Mouse (Mus musculus): ENCODE results near the gene H2-M10.6. TPM values are rescaled to one million over a fixed set of nuclear protein-coding genes. Genes with fewer than 3 reads are reported as not detected.
"Not testable (repeated sequence)": the region's sequence is repeated elsewhere in the genome, so short reads cannot be mapped to it uniquely, and the experiment has no call there.

H2-M10.6 gene
- polyA plus RNA-seq (2015; fragmentation: Nextera tagmentation; extraction: Ambion mirVana) = not detected in 2 replicates

- Histone ChIP-seq H3K27ac (no peak within 1 kb of the TSS), H3K9me3 (replicated peaks) (no peaks in the 10 kb centered on the region), H3K27me3 (no peaks in the 10 kb centered on the region), H3K4me1 (replicated peaks) (no peaks in the 10 kb centered on the region), H3K4me2 (no peak within 1 kb of the TSS), H3K4me3 (replicated peaks) (no peak within 1 kb of the TSS), H3K36me3 (no peaks in the 10 kb centered on the region), H3K9ac (no peak within 1 kb of the TSS)
- ATAC-seq (ENCODE audit: low read depth) = no peak
- DNase-seq = no peak
These were observed at the start of gene H2-M10.6 for GRCm38 (mm10) chr17:36811871-36812270. Gene H2-M10.6, plus strand, starts transcription at chr17:36812171.

- H3K9ac ChIP-seq = no peak overlapping the region
- H3K4me2 ChIP-seq = no peak overlapping the region
- no peak overlapping the region for H3K27ac ChIP-seq
- 38% methylated on average over 2 of the region's 2 CpGs for WGBS (ENCODE audit: insufficient replicate concordance)
- no peaks in the 10 kb centered on the region for H3K9me3 ChIP-seq (replicated peaks)
- DNase-seq (no peak), ATAC-seq (ENCODE audit: low read depth) (no peak)
- no peaks in the 10 kb centered on the region for H3K27me3 ChIP-seq
- H3K4me3 ChIP-seq (replicated peaks) = no peak overlapping the region
- H3K4me1 ChIP-seq (replicated peaks) = no peaks in the 10 kb centered on the region
- H3K36me3 ChIP-seq = no peaks in the 10 kb centered on the region
These were observed 48.2 kb upstream of the H2-M10.6 start for GRCm38 (mm10) chr17:36763816-36764215.

GRCm38 (mm10) chr17:36764244-36764643 is 47.7 kb upstream of the H2-M10.6 start:
- not testable (repeated sequence) for H3K27me3 ChIP-seq; H3K9ac ChIP-seq; H3K27ac ChIP-seq; H3K4me2 ChIP-seq; H3K9me3 ChIP-seq (replicated peaks); ATAC-seq (ENCODE audit: low read depth); H3K4me1 ChIP-seq (replicated peaks); H3K36me3 ChIP-seq; DNase-seq; H3K4me3 ChIP-seq (replicated peaks)
- WGBS (ENCODE audit: insufficient replicate concordance) = 9% methylated on average over 2 of the region's 2 CpGs

- not testable (repeated sequence) for H3K4me1 ChIP-seq (replicated peaks); H3K4me2 ChIP-seq; H3K9me3 ChIP-seq (replicated peaks); H3K9ac ChIP-seq; H3K4me3 ChIP-seq (replicated peaks); H3K27me3 ChIP-seq; ATAC-seq (ENCODE audit: low read depth); DNase-seq; H3K36me3 ChIP-seq; H3K27ac ChIP-seq
- WGBS (ENCODE audit: insufficient replicate concordance) = 34% methylated on average over 2 of the region's 2 CpGs
These were observed 46.6 kb upstream of the H2-M10.6 start for GRCm38 (mm10) chr17:36765403-36765802.

- H3K36me3 ChIP-seq; H3K9me3 ChIP-seq (replicated peaks); H3K27me3 ChIP-seq; H3K4me3 ChIP-seq (replicated peaks); H3K27ac ChIP-seq; H3K9ac ChIP-seq; H3K4me1 ChIP-seq (replicated peaks); DNase-seq; H3K4me2 ChIP-seq; ATAC-seq (ENCODE audit: low read depth): not testable (repeated sequence)
- 52% methylated on average over 2 of the region's 2 CpGs for WGBS (ENCODE audit: insufficient replicate concordance)
These were observed 39.4 kb upstream of the H2-M10.6 start, which contains the start of gene H2-M10.5 for GRCm38 (mm10) chr17:36772610-36773009. Gene H2-M10.5, plus strand, starts transcription at chr17:36772910.

GRCm38 (mm10) chr17:36781533-36781932 is 30.4 kb upstream of the H2-M10.6 start:
- no peak overlapping the region for H3K4me2 ChIP-seq
- no peaks in the 10 kb centered on the region for H3K4me1 ChIP-seq (replicated peaks)
- H3K36me3 ChIP-seq = no peaks in the 10 kb centered on the region
- ATAC-seq (ENCODE audit: low read depth) (no peak), DNase-seq (no peak)
- no peak overlapping the region for H3K4me3 ChIP-seq (replicated peaks)
- no peak overlapping the region for H3K9ac ChIP-seq
- H3K27me3 ChIP-seq = no peaks in the 10 kb centered on the region
- 42% methylated on average over 3 of the region's 3 CpGs for WGBS (ENCODE audit: insufficient replicate concordance)
- no peak overlapping the region for H3K27ac ChIP-seq
- no peaks in the 10 kb centered on the region for H3K9me3 ChIP-seq (replicated peaks)

- H3K4me3 ChIP-seq (replicated peaks); H3K4me2 ChIP-seq; H3K36me3 ChIP-seq; H3K27me3 ChIP-seq; H3K4me1 ChIP-seq (replicated peaks); ATAC-seq (ENCODE audit: low read depth); H3K9me3 ChIP-seq (replicated peaks); H3K9ac ChIP-seq; H3K27ac ChIP-seq; DNase-seq: not testable (repeated sequence)
- 14% methylated on average over 1 of the region's 1 CpGs for WGBS (ENCODE audit: insufficient replicate concordance)
These were observed 25.5 kb upstream of the H2-M10.6 start for GRCm38 (mm10) chr17:36786483-36786886.

GRCm38 (mm10) chr17:36788351-36788750 is 23.6 kb upstream of the H2-M10.6 start:
- no peak for ATAC-seq (ENCODE audit: low read depth)
- H3K4me1 ChIP-seq (replicated peaks) = no peaks in the 10 kb centered on the region
- no peaks in the 10 kb centered on the region for H3K27me3 ChIP-seq
- H3K9ac ChIP-seq = no peak overlapping the region
- no peaks in the 10 kb centered on the region for H3K36me3 ChIP-seq
- DNase-seq = no peak
- H3K27ac ChIP-seq = no peak overlapping the region
- WGBS (ENCODE audit: insufficient replicate concordance) = 54% methylated on average over 2 of the region's 2 CpGs
- no peak overlapping the region for H3K4me3 ChIP-seq (replicated peaks)
- no peaks in the 10 kb centered on the region for H3K9me3 ChIP-seq (replicated peaks)
- no peak overlapping the region for H3K4me2 ChIP-seq

GRCm38 (mm10) chr17:36788801-36789200 is 23.2 kb upstream of the H2-M10.6 start:
- H3K9ac ChIP-seq; H3K4me2 ChIP-seq; H3K27me3 ChIP-seq; H3K27ac ChIP-seq; ATAC-seq (ENCODE audit: low read depth); H3K4me3 ChIP-seq (replicated peaks); H3K36me3 ChIP-seq; H3K4me1 ChIP-seq (replicated peaks); H3K9me3 ChIP-seq (replicated peaks): not testable (repeated sequence)
- peak; percentile 12 for DNase-seq

- Histone ChIP-seq H3K4me2 (no peak overlapping the region), H3K4me1 (replicated peaks) (no peaks in the 10 kb centered on the region), H3K27me3 (no peaks in the 10 kb centered on the region), H3K36me3 (no peaks in the 10 kb centered on the region), H3K27ac (no peak overlapping the region), H3K4me3 (replicated peaks) (no peak overlapping the region), H3K9me3 (replicated peaks) (no peaks in the 10 kb centered on the region), H3K9ac (no peak overlapping the region)
- 69% methylated on average over 10 of the region's 10 CpGs for WGBS (ENCODE audit: insufficient replicate concordance)
- no peak; the same call in 1 of the 2 replicates for ATAC-seq (ENCODE audit: low read depth)
- DNase-seq = no peak
These were observed 12.5 kb upstream of the H2-M10.6 start for GRCm38 (mm10) chr17:36799493-36799892.

- not testable (repeated sequence) for H3K4me3 ChIP-seq (replicated peaks); H3K4me1 ChIP-seq (replicated peaks); H3K9ac ChIP-seq; H3K9me3 ChIP-seq (replicated peaks); DNase-seq; H3K36me3 ChIP-seq; ATAC-seq (ENCODE audit: low read depth); H3K27ac ChIP-seq; H3K27me3 ChIP-seq; H3K4me2 ChIP-seq
- WGBS (ENCODE audit: insufficient replicate concordance) = 46% methylated on average over 4 of the region's 4 CpGs
These were observed 12.0 kb upstream of the H2-M10.6 start for GRCm38 (mm10) chr17:36799921-36800462.

- no peaks in the 10 kb centered on the region; the same call in 1 of the 2 replicates for H3K4me1 ChIP-seq (replicated peaks)
- H3K27ac ChIP-seq = no peak overlapping the region
- DNase-seq (peak; percentile 44), ATAC-seq (ENCODE audit: low read depth) (no peak)
- no peaks in the 10 kb centered on the region for H3K27me3 ChIP-seq
- H3K9me3 ChIP-seq (replicated peaks) = no peaks in the 10 kb centered on the region
- no peak overlapping the region for H3K4me3 ChIP-seq (replicated peaks)
- H3K36me3 ChIP-seq = no peaks in the 10 kb centered on the region
- no peak overlapping the region for H3K4me2 ChIP-seq
- H3K9ac ChIP-seq = no peak overlapping the region
These were observed 12.0 kb downstream of the H2-M10.6 start for GRCm38 (mm10) chr17:36824005-36824404.

Data from liver, embryonic 13.5 days (tissue).